Mouse (Mus musculus) heart, postnatal 10 days (tissue): ENCODE results near the gene Olfr588-ps1. TPM values are rescaled to one million over a fixed set of nuclear protein-coding genes. Genes with fewer than 3 reads are reported as not detected.
"Not testable (repeated sequence)": the region's sequence is repeated elsewhere in the genome, so short reads cannot be mapped to it uniquely, and the experiment has no call there.

Source experiments
- DNase-seq, 2 experiments: peaks; one replicate each; pipeline ENCODE4 v3.0.0; 2021
- intact Hi-C: fragments of 180-260 bp; cut with DNase I; formaldehyde crosslinking; loops from one replicate; pipeline ENCODE4 v1.15.1; 2025
- total RNA-seq, 2 experiments: library from RNA; stranded (reverse); gene quantifications; 2 replicates each; pipeline ENCODE4 v1.2.3; 2021

The Olfr588-ps1 gene
- not detected for total RNA-seq

DNA sequence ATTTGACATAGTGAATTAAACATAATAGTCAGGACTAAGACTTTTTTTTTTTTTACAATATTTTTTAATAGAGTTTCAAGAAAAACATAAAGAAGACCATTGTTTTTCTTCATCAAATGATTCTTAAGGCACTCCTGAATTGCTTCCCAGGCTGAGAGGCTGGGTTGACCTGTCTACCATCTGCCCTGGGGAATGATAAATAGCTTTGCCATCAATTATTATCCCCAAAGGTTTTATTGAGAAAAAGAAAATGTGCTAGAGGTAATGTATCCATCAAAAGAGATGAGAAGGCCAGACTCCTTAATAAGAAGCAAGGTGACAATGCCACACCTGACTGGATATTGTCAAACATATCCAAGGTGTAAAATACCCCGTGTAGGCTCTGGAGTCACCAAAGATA, at the start of gene Olfr588-ps1:
TSS of gene Olfr588-ps1 (plus strand) at position 301 of the 400 bp plus-strand sequence.
- intact Hi-C loops: no loop called here
- DNase-seq: no peak

DNA sequence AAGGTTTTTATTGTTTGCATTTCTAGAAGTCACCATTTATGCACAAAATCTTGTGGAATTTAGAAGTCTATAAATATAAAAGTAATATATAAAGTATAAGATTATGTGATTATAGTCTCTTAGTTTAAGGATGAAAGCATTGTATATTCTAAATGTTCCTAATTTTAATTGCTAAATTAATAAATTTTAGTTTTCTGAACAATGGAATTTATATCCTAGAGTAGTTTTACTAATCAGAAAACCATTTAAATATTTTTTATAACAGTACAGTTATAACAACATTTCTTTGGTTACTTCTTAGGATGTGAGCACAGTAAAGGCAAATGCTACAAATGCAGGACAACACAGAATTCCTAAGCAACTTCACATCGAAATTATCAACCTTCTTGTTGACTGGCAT, 43.3 kb upstream of the Olfr588-ps1 start, which contains the start of gene Olfr585:
TSS of gene Olfr585 (plus strand) at position 301 of the 400 bp plus-strand sequence.
- DNase-seq: no peak
- intact Hi-C loops: no loop called here

GRCm38 (mm10) chr7:103119406-103119805, 21.3 kb upstream of the Olfr588-ps1 start:
- no peak for DNase-seq
- intact Hi-C loops: loop anchor here (5.0 kb wide), 1 partner anchor 607 kb away; no protein-coding TSS in a partner anchor

DNA sequence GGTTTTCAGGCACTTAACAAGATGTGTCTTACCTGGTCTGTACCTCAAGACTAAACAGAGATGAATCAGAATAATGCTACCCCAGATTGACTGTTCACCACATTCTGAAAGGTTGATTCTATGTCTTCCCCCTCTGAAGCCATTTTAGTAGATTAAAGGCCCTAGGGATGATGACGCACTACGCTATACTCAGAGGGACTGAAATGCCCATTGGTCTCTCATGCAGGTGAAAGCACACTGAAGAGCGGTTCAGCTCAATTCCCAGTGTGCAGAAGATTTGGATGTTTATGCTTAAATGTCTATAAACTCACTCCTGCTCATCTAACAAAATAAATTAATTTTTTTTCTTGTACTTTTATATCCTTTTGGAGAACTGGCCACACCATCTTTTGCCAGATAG, 15.1 kb upstream of the Olfr588-ps1 start, which contains the start of gene Olfr586:
TSS of gene Olfr586 (minus strand) at position 101 of the 400 bp plus-strand sequence.
- DNase-seq: no peak
- intact Hi-C loops: no loop called here

DNA sequence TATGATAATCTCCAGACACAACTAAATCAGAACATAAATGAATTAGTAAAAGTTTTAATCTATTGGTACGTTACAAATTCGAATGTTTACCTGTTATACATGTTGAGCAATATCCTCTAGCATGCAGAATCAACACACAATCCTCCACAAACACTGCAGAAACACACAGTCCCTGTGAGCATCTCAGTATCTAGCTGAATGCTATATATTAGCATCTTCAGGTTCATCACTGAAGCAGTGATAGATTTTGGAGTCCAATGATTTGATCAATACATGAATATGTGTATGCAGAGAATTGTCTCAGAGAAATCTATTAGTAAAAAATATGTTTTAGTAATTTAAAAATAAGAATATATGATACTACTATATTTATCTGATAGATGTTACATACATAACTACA, 15.6 kb downstream of the Olfr588-ps1 start, which contains the start of gene Olfr589:
TSS of gene Olfr589 (minus strand) at position 101 of the 400 bp plus-strand sequence.
- intact Hi-C loops: no loop called here
- no peak for DNase-seq

DNA sequence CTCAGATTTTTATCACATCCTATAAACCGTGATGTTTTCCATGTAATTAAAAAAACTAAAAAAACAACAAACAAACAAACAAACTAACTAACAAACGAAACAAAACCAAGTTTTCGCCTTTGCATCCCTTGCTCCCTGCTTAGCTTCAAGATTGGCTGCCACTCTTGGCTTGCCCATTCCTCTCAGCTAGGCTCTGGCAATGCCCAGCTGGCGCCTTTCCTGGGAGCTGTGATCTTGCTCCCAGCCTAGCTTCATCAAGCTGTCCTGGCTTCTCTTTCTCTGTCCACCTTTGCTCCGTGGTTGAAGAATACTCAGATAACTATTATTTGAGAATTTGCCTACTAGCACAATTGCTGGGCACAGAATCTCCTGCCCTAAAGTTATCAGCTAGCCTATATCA, 29.0 kb downstream of the Olfr588-ps1 start:
- intact Hi-C loops: no loop called here
- peak in 1 of 2 experiments; percentile 3 for DNase-seq

DNA sequence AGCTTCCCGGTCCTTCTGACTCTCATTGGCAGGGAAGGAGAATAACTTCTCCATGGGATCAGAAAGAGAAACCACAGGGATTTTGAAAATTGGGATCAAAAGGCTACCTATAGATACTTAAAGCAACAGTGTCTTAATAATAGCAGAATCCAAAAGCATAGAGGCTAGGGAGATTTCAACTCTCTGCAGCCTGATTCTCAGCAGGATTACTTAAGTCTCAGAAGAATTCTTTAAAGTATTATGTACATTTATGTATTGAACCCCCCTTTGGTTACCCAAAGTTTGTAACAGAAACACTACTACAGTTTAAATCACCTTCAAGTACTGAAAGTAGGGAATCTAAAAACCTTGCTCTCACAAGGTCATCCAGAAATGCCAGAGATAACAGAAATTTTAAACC, 37.6 kb downstream of the Olfr588-ps1 start, which contains the start of gene Olfr591:
TSS of gene Olfr591 (minus strand) at position 101 of the 400 bp plus-strand sequence.
- DNase-seq: no peak
- intact Hi-C loops: no loop called here

GRCm38 (mm10) chr7:103184503-103184902, 43.8 kb downstream of the Olfr588-ps1 start, which contains the start of gene Olfr592:
Olfr592 (plus strand) TSS chr7:103184803.
- DNase-seq, intact Hi-C loops: not testable (repeated sequence)

Other genes with a start within 250 kb of the Olfr588-ps1 start
- not detected for gene Olfr569, start 250.0 kb upstream of the Olfr588-ps1 start, total RNA-seq
- gene Olfr570, start 246.3 kb upstream of the Olfr588-ps1 start, total RNA-seq: not detected
- not detected for gene Olfr571, start 223.3 kb upstream of the Olfr588-ps1 start, total RNA-seq
- gene Olfr572, start 216.5 kb upstream of the Olfr588-ps1 start, total RNA-seq: not detected
- gene Olfr573-ps1, start 198.3 kb upstream of the Olfr588-ps1 start, total RNA-seq: not detected
- gene Olfr574, start 192.4 kb upstream of the Olfr588-ps1 start, total RNA-seq: not detected
- gene Olfr575, start 182.1 kb upstream of the Olfr588-ps1 start, total RNA-seq: not detected
- gene Olfr576, start 178.2 kb upstream of the Olfr588-ps1 start, total RNA-seq: not detected
- gene Olfr577, start 164.9 kb upstream of the Olfr588-ps1 start, total RNA-seq: not detected
- not detected for gene Olfr578, start 151.6 kb upstream of the Olfr588-ps1 start, total RNA-seq
- not detected for gene Olfr582, start 102.9 kb upstream of the Olfr588-ps1 start, total RNA-seq
- not detected for gene Olfr583, start 89.6 kb upstream of the Olfr588-ps1 start, total RNA-seq
- gene Olfr584, start 59.0 kb upstream of the Olfr588-ps1 start, total RNA-seq: not detected
- gene Olfr585, start 43.2 kb upstream of the Olfr588-ps1 start, total RNA-seq: not detected
- gene Olfr586, start 15.2 kb upstream of the Olfr588-ps1 start, total RNA-seq: not detected
- not detected for gene Olfr589, start 15.5 kb downstream of the Olfr588-ps1 start, total RNA-seq
- not detected for gene Olfr591, start 37.5 kb downstream of the Olfr588-ps1 start, total RNA-seq
- not detected for gene Olfr592, start 43.9 kb downstream of the Olfr588-ps1 start, total RNA-seq
- gene Olfr593, start 71.0 kb downstream of the Olfr588-ps1 start, total RNA-seq: not detected
- gene Olfr594, start 76.1 kb downstream of the Olfr588-ps1 start, total RNA-seq: not detected
- not detected for gene Usp17ld, start 111.6 kb downstream of the Olfr588-ps1 start, total RNA-seq
- gene Olfr596, start 164.8 kb downstream of the Olfr588-ps1 start, total RNA-seq: not detected
- not detected for gene Olfr597, start 175.4 kb downstream of the Olfr588-ps1 start, total RNA-seq
- not detected for gene Olfr598, start 182.7 kb downstream of the Olfr588-ps1 start, total RNA-seq
- not detected for gene Olfr599, start 195.0 kb downstream of the Olfr588-ps1 start, total RNA-seq
- gene Olfr600, start 208.8 kb downstream of the Olfr588-ps1 start, total RNA-seq: not detected
- gene Olfr601, start 221.8 kb downstream of the Olfr588-ps1 start, total RNA-seq: not detected
- gene Olfr603, start 245.3 kb downstream of the Olfr588-ps1 start, total RNA-seq: not detected